Mouse (Mus musculus): ENCODE results near the gene Ell. TPM values are rescaled to one million over a fixed set of nuclear protein-coding genes. Genes with fewer than 3 reads are reported as not detected.

Ell gene
- polyA plus RNA-seq, 1 experiment: 3.3 TPM

GRCm38 (mm10) chr8:70610796-70611771 is 71.8 kb downstream of the Ell start:
- Histone ChIP-seq H3K36me3 (ENCODE audit: control insufficient read depth) (no peaks in the 10 kb centered on the region), H3K4me3 (replicated peaks) (peak overlapping the region; percentile 76), H3K9me3 (ENCODE audit: control insufficient read depth, low read length) (no peaks in the 10 kb centered on the region), H3K4me1 (ENCODE audit: control insufficient read depth) (peaks cover 88% of the 10 kb centered on the region), H3K27me3 (ENCODE audit: control insufficient read depth) (peaks cover 28% of the 10 kb centered on the region)
- TF ChIP-seq TAL1 (IDR thresholded peaks at IDR 0.05; ENCODE audit: low read length) (no peak), GATA1 (IDR thresholded peaks at IDR 0.05; ENCODE audit: low read length) (no peak)

DNA sequence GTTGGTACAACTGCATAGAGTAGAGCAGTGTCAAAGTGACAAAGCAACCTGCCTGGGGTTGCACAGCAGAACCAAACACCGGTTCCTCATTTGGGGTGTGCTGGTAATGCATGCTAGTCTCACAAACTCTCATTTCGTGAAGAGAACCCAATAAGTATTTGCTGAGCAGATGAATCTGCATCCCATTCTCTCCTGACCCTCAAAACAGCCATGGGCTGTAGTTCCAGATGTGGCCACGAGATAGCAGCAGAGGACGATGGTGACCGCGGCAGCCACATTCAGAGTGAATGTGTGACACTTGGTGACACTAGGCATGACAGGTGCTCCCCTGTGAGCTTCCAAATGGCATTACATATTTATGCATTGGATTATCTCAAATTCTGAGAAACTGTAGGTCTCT is 72.6 kb downstream of the Ell start:
- peak overlapping the region; percentile 76 for H3K4me3 ChIP-seq (replicated peaks)
- no peaks in the 10 kb centered on the region for H3K9me3 ChIP-seq (ENCODE audit: control insufficient read depth, low read length)
- TF ChIP-seq GATA1 (IDR thresholded peaks at IDR 0.05; ENCODE audit: low read length) (peak; percentile 68; the same call in 1 of the 2 replicates), TAL1 (IDR thresholded peaks at IDR 0.05; ENCODE audit: low read length) (no peak)
- H3K4me1 ChIP-seq (ENCODE audit: control insufficient read depth): peaks cover 85% of the 10 kb centered on the region
- H3K27me3 ChIP-seq (ENCODE audit: control insufficient read depth): peaks cover 28% of the 10 kb centered on the region
- H3K36me3 ChIP-seq (ENCODE audit: control insufficient read depth): no peaks in the 10 kb centered on the region

- H3K27me3 ChIP-seq (ENCODE audit: control insufficient read depth): peaks cover 18% of the 10 kb centered on the region
- TF ChIP-seq TAL1 (IDR thresholded peaks at IDR 0.05; ENCODE audit: low read length): no peak
- no peak for TF ChIP-seq GATA1 (IDR thresholded peaks at IDR 0.05; ENCODE audit: low read length)
- no peaks in the 10 kb centered on the region for H3K36me3 ChIP-seq (ENCODE audit: control insufficient read depth)
- H3K4me3 ChIP-seq (replicated peaks): no peak overlapping the region
- H3K4me1 ChIP-seq (ENCODE audit: control insufficient read depth): peaks cover 84% of the 10 kb centered on the region
- no peaks in the 10 kb centered on the region for H3K9me3 ChIP-seq (ENCODE audit: control insufficient read depth, low read length)
Observed at GRCm38 (mm10) chr8:70613763-70614162, 74.5 kb downstream of the Ell start.

- Histone ChIP-seq H3K4me1 (ENCODE audit: control insufficient read depth) (peaks cover 84% of the 10 kb centered on the region), H3K4me3 (replicated peaks) (no peak overlapping the region), H3K9me3 (ENCODE audit: control insufficient read depth, low read length) (no peaks in the 10 kb centered on the region), H3K27me3 (ENCODE audit: control insufficient read depth) (peaks cover 11% of the 10 kb centered on the region), H3K36me3 (ENCODE audit: control insufficient read depth) (no peaks in the 10 kb centered on the region)
- TF ChIP-seq GATA1 (IDR thresholded peaks at IDR 0.05; ENCODE audit: low read length): no peak
- TF ChIP-seq TAL1 (IDR thresholded peaks at IDR 0.05; ENCODE audit: low read length): no peak
Observed at GRCm38 (mm10) chr8:70614469-70614868, 75.2 kb downstream of the Ell start.

DNA sequence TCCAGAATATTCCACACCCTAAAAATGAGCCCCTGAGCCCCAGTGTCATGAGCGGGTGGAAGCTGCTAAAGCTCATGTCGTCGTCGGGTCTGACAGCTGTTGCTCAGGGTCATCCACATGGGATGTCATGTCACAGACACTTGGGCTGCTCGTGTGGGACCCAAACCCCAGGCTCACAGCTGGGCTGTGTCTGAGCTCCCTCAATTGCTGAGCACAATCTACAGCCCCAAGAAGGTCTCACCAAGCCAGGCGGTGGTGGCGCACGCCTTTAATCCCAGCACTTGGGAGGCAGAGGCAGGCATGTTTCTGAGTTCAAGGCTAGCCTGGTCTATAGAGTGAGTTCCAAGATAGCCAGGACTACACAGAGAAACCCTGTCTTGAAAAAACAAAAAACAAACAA is 76.0 kb downstream of the Ell start:
- TF ChIP-seq GATA1 (IDR thresholded peaks at IDR 0.05; ENCODE audit: low read length) (no peak), TAL1 (IDR thresholded peaks at IDR 0.05; ENCODE audit: low read length) (no peak)
- no peaks in the 10 kb centered on the region; the same call in 1 of the 2 replicates for H3K36me3 ChIP-seq (ENCODE audit: control insufficient read depth)
- no peak overlapping the region for H3K4me3 ChIP-seq (replicated peaks)
- H3K4me1 ChIP-seq (ENCODE audit: control insufficient read depth): peaks cover 82% of the 10 kb centered on the region
- H3K27me3 ChIP-seq (ENCODE audit: control insufficient read depth): peaks cover 3% of the 10 kb centered on the region
- no peaks in the 10 kb centered on the region for H3K9me3 ChIP-seq (ENCODE audit: control insufficient read depth, low read length)

DNA sequence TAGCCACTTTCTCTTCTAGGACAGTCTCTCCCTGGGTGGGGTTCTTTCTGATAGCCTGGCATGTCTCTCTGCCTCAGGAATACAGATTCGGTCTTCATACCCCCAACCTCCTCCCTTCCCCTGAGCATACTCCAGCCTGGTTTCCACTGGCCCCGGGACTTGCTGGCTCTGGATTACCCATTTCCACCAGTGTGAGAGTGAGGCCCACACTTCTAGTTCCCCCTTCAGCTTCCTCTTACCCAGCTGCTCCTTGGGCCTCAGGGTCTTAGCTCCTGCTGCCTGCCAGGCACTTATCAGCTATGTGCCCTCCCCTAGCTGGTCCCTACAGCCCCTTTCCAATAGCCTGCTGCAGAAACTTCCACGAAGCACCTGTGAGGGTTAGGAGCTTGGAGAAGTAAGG is 76.6 kb downstream of the Ell start, which contains the start of gene Lrrc25:
Gene Lrrc25 (plus strand): TSS at position 262 of the 400 bp plus-strand sequence.
- Histone ChIP-seq H3K27me3 (ENCODE audit: control insufficient read depth) (no peaks in the 10 kb centered on the region), H3K9me3 (ENCODE audit: control insufficient read depth, low read length) (no peaks in the 10 kb centered on the region), H3K4me3 (replicated peaks) (no peak within 1 kb of the TSS), H3K4me1 (ENCODE audit: control insufficient read depth) (peaks cover 82% of the 10 kb centered on the region), H3K36me3 (ENCODE audit: control insufficient read depth) (no peaks in the 10 kb centered on the region; the same call in 1 of the 2 replicates)
- no peak for TF ChIP-seq TAL1 (IDR thresholded peaks at IDR 0.05; ENCODE audit: low read length)
- no peak for TF ChIP-seq GATA1 (IDR thresholded peaks at IDR 0.05; ENCODE audit: low read length)

DNA sequence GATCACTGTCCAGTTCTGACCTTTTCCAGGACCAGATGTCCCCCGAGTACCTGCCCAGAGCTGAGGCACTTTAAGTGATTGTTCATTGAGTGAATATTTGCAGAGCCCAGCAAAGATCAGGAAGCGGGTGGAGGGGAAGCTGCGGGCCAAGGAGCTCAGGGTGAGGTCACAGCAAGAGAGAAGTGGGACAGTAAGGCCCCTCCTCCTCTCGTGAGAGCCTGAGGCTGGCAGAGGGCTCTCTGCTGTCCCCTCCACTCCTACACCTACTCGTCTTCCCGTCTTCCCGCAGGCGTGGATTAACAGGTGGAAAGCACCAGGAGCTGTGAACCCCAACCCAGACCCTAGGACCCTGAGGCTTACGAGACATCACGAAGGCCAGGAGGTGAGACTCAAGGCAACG is 77.4 kb downstream of the Ell start:
- Histone ChIP-seq H3K4me3 (replicated peaks) (no peak overlapping the region), H3K9me3 (ENCODE audit: control insufficient read depth, low read length) (no peaks in the 10 kb centered on the region), H3K4me1 (ENCODE audit: control insufficient read depth) (peaks cover 82% of the 10 kb centered on the region), H3K36me3 (ENCODE audit: control insufficient read depth) (no peaks in the 10 kb centered on the region; the same call in 1 of the 2 replicates), H3K27me3 (ENCODE audit: control insufficient read depth) (no peaks in the 10 kb centered on the region)
- TF ChIP-seq GATA1 (IDR thresholded peaks at IDR 0.05; ENCODE audit: low read length): no peak
- TF ChIP-seq TAL1 (IDR thresholded peaks at IDR 0.05; ENCODE audit: low read length): no peak

DNA sequence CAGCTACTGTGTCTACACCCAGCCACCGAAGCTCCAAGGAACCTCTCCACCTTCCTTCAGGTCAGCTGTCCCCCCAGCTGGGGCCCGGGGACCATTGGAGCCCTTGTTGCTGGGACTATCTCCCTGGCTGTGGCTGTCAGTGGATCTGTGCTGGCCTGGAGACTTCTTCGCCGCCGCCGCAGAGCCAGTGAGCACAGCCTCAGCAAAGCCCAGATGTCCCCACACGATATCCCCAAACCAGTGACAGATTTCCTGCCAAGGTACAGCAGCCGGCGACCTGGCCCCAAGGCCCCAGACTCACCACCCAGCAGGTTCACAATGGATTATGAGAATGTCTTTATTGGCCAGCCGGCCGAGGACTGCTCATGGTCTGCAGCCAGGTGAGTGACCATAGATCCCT is 78.7 kb downstream of the Ell start:
- no peak for TF ChIP-seq GATA1 (IDR thresholded peaks at IDR 0.05; ENCODE audit: low read length)
- TF ChIP-seq TAL1 (IDR thresholded peaks at IDR 0.05; ENCODE audit: low read length): no peak; the same call in 2 of the 3 replicates
- H3K4me3 ChIP-seq (replicated peaks): peak overlapping the region; percentile 13
- H3K36me3 ChIP-seq (ENCODE audit: control insufficient read depth): no peaks in the 10 kb centered on the region; the same call in 1 of the 2 replicates
- H3K9me3 ChIP-seq (ENCODE audit: control insufficient read depth, low read length): no peaks in the 10 kb centered on the region
- H3K4me1 ChIP-seq (ENCODE audit: control insufficient read depth): peaks cover 89% of the 10 kb centered on the region
- no peaks in the 10 kb centered on the region for H3K27me3 ChIP-seq (ENCODE audit: control insufficient read depth)

GRCm38 (mm10) chr8:70618888-70619334 is 79.7 kb downstream of the Ell start:
- peak overlapping the region; percentile 51 for H3K4me3 ChIP-seq (replicated peaks)
- H3K27me3 ChIP-seq (ENCODE audit: control insufficient read depth): no peaks in the 10 kb centered on the region
- H3K4me1 ChIP-seq (ENCODE audit: control insufficient read depth): peaks cover 89% of the 10 kb centered on the region
- no peak for TF ChIP-seq TAL1 (IDR thresholded peaks at IDR 0.05; ENCODE audit: low read length)
- TF ChIP-seq GATA1 (IDR thresholded peaks at IDR 0.05; ENCODE audit: low read length): no peak
- H3K9me3 ChIP-seq (ENCODE audit: control insufficient read depth, low read length): no peaks in the 10 kb centered on the region
- H3K36me3 ChIP-seq (ENCODE audit: control insufficient read depth): no peaks in the 10 kb centered on the region; the same call in 1 of the 2 replicates

Measured in erythroblast, embryonic 14.5 days (primary cell).